Mouse (Mus musculus): ENCODE data around the gene Aak1. TPM values are rescaled to one million over a fixed set of nuclear protein-coding genes. Genes with fewer than 3 reads are reported as not detected.

Gene Aak1
- polyA plus RNA-seq, 1 experiment from 2014 or later = 60.1 TPM

DNA sequence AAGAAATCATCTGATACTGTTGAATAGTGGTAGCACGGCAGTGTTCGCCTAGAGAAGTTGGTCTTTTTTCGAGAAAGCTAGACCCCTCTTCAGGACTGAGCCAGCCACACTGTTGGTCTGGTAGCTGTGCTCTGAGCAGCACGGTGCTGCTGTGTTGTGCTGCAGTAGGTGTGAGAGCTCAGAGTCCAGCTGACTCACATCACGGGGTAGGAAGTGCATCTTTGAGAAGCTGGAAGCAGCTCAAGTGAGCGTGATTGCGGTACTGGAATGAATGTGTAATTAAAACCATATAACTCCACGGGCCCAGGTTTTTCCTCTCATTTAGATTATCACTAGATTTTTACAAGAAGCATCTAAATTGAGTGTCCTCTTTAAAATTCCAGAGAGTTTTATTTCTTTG, 97.8 kb downstream of the Aak1 start:
- POLR2A ChIA-PET = no interaction called here
- in situ Hi-C loops (cut with MboI; ENCODE audit: low pct_unique_long_range_greater_than_20kb) = no loop called here
- no peak for DNase-seq (ENCODE audit: low read depth, low spot score)
- no peak for ATAC-seq
- no peak for TF ChIP-seq CTCF (IDR thresholded peaks at IDR 0.05)
- no peaks in the 10 kb centered on the region for H3K27me3 ChIP-seq
- CTCF ChIA-PET = interaction anchor here (1.0 kb wide), 1 partner anchor 16 kb away, joined by 3 read pairs; no protein-coding TSS in a partner anchor

DNA sequence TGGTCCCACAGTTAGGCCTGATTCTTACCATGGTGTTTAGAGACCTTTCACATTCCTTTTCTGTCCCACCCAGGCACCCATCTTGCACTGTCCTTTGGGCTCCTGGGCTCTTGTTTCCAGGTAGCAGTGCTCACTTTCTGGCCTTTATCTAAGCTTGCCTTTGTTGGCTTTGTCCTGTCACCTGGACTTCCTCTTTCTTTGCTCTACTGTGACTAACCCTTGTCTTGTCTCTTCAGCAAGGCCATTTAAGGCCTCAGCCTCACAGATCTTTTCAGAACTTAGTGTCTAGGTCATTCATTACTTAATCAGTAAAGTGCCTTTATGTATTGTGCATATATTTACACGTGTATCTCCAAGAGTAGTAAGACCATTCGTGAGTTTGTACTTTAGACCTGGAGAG, 99.4 kb downstream of the Aak1 start:
- DNase-seq (ENCODE audit: low read depth, low spot score) (no peak), ATAC-seq (no peak)
- in situ Hi-C loops (cut with MboI; ENCODE audit: low pct_unique_long_range_greater_than_20kb) = no loop called here
- TF ChIP-seq CTCF (IDR thresholded peaks at IDR 0.05) = no peak
- H3K27me3 ChIP-seq = no peaks in the 10 kb centered on the region
- CTCF ChIA-PET = interaction anchor here (1.4 kb wide), 1 partner anchor 68 kb away, joined by 3 read pairs; no protein-coding TSS in a partner anchor
- POLR2A ChIA-PET = interaction anchor here (1.2 kb wide), 1 partner anchor 17 kb away, joined by 4 read pairs; no protein-coding TSS in a partner anchor

DNA sequence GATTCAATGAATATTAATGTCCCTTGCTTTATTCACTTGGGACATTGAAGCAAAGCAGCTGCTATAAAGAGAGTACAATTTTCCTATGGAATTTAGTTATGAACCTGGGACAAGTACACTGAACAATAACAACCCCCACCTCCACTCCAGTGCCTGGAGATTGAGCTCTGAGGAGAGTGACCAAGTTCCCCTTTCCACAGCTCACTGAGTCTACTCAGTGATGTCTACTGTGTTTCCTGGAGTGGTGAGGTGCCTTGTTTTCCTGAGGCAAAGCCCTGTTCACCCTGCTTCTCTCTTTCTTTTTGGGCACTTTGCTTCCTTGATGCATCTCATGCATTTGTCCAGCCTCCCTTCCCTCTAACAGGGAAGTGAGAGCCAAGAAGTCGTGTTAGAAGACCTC, 100.8 kb downstream of the Aak1 start:
- in situ Hi-C loops (cut with MboI; ENCODE audit: low pct_unique_long_range_greater_than_20kb) = no loop called here
- ChIA-PET CTCF (interaction anchor here (0.7 to 1.1 kb wide), 2 partner anchors 13 to 60 kb away, joined by 3 to 6 read pairs; no protein-coding TSS in a partner anchor), POLR2A (interaction anchor here (0.9 kb wide), 1 partner anchor 11 kb away, joined by 5 read pairs; no protein-coding TSS in a partner anchor)
- ATAC-seq (no peak), DNase-seq (ENCODE audit: low read depth, low spot score) (no peak)
- TF ChIP-seq CTCF (IDR thresholded peaks at IDR 0.05) = no peak
- H3K27me3 ChIP-seq = no peaks in the 10 kb centered on the region

DNA sequence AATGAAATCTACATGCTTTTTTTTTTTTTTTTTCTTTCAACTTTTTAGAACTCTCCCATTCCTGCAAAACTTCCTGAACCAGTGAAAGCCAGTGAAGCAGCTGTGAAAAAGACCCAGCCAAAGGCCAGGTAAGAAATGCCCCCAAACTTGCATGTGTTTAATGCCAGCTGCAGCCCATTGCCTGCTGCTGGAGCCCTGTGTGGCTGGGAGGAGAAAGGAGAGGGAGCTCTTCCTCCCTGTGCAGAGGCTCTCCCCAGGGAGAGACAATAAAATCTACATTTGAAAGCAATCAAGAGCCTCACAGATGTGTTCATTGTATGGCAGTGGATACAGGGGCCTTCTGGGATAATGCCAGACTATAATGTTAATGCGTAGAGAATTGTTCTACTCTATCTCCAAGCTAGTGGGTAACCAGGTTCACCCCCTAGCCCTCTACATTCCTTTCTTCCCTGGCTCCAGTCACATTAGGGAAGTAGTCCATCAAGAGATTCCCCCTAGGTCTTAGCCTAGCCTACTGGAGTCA, 101.5 kb downstream of the Aak1 start:
- TF ChIP-seq CTCF (IDR thresholded peaks at IDR 0.05) = no peak
- CTCF ChIA-PET = interaction anchor here (1.0 to 1.1 kb wide), 2 partner anchors 13 to 14 kb away, joined by 3 to 6 read pairs; no protein-coding TSS in a partner anchor
- POLR2A ChIA-PET = interaction anchor here (0.9 kb wide), 1 partner anchor 12 kb away, joined by 5 read pairs; no protein-coding TSS in a partner anchor
- no peak for ATAC-seq
- DNase-seq (ENCODE audit: low read depth, low spot score) = no peak
- in situ Hi-C loops (cut with MboI; ENCODE audit: low pct_unique_long_range_greater_than_20kb) = no loop called here
- no peaks in the 10 kb centered on the region for H3K27me3 ChIP-seq

DNA sequence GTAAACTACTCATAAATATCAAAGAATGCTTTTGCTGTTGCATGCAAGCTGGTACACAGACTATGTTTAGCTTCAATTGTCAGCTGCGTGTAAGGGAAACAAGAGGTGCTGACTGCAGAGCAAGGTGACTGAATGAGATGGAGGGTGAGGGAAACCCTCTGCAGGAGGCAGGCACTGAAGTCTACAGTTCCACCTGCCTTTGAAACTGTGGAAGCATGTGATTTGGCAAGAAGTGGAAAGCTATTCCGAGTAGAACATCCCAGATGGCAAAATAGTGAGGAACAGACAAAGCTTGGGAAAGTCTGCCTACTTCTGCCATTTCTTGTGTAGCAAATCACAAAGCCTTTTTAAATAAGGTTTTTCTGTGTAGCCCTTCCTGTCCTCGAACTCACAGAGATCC, 106.4 kb downstream of the Aak1 start:
- ATAC-seq (no peak), DNase-seq (ENCODE audit: low read depth, low spot score) (no peak)
- in situ Hi-C loops (cut with MboI; ENCODE audit: low pct_unique_long_range_greater_than_20kb) = no loop called here
- no peaks in the 10 kb centered on the region for H3K27me3 ChIP-seq
- CTCF ChIA-PET = interaction anchor here (1.9 kb wide), 1 partner anchor 10 kb away, joined by 5 read pairs; no protein-coding TSS in a partner anchor
- TF ChIP-seq CTCF (IDR thresholded peaks at IDR 0.05) = no peak
- POLR2A ChIA-PET = no interaction called here

DNA sequence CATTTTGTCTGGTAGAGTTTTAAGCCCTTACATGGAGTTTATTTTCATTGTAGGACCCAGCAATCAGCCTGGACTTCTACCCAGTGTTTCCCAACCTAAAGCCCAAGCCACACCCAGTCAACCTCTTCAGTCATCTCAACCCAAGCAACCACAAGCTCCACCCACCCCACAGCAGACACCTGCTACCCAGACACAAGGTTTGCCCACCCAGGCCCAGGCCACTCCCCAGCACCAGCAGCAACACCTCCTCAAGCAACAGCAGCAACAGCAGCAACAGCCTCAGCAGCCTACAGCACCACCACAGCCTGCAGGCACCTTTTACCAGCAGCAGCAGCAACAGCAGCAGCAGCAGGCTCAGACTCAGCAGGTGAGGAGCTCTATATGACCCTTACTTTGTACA, 106.9 kb downstream of the Aak1 start:
- ChIA-PET POLR2A (no interaction called here), CTCF (interaction anchor here (1.9 kb wide), 1 partner anchor 9 kb away, joined by 5 read pairs; no protein-coding TSS in a partner anchor)
- DNase-seq (ENCODE audit: low read depth, low spot score) (no peak), ATAC-seq (no peak)
- in situ Hi-C loops (cut with MboI; ENCODE audit: low pct_unique_long_range_greater_than_20kb) = no loop called here
- TF ChIP-seq CTCF (IDR thresholded peaks at IDR 0.05) = no peak
- no peaks in the 10 kb centered on the region for H3K27me3 ChIP-seq

DNA sequence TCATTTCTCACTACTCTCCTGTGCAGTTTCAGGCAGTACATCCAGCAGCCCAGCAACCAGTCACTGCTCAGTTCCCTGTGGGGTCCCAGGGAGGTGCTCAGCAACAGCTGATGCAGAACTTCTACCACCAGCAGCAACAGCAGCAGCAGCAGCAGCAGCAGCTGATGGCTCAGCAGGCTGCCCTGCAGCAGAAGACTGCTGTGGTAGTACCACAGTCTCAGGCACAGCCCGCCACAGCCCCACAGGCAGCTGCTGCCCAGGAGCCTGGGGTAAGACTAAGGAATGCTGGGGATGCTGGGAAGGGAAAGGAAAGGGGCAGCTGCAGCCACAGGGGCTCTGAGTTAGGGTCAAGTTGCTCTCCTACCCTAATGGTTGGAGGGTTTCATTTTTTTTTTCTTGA, 109.7 kb downstream of the Aak1 start:
- no peak for TF ChIP-seq CTCF (IDR thresholded peaks at IDR 0.05)
- H3K27me3 ChIP-seq = no peaks in the 10 kb centered on the region
- DNase-seq (ENCODE audit: low read depth, low spot score) (no peak), ATAC-seq (no peak)
- in situ Hi-C loops (cut with MboI; ENCODE audit: low pct_unique_long_range_greater_than_20kb) = no loop called here
- POLR2A ChIA-PET = no interaction called here
- CTCF ChIA-PET = no interaction called here

DNA sequence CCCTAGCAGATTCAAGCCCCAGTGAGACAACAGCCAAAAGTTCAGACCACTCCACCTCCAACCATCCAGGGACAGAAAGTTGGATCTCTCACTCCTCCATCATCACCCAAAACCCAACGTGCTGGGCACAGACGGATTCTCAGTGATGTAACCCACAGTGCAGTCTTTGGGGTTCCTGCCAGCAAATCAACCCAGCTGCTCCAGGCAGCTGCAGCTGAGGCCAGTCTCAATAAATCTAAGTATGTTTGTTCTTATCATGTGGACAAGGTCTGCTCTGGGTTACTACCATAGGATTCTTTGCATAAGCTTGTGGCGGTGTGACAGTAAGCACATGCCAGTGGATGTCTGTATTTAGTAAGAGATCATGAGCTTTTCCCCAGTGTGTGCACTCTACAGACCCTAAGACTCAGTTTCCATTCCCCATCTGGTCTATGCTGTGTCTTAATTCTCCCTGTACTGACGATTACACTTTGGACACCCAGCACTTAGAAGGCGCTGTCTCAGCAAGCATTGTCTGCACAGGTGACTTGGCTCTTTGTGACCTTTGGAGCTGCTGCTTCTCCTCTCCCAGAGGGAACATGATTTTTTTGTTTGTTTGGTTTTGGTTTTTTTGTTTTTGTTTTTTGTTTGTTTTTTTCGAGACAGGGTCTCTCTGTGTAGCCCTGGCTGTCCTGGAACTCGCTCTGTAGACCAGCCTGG, 114.8 kb downstream of the Aak1 start:
- ATAC-seq = no peak
- ChIA-PET POLR2A (interaction anchor here (0.5 kb wide), 1 partner anchor 1616 kb away, joined by 3 read pairs; no protein-coding TSS in a partner anchor), CTCF (interaction anchor here (1.9 kb wide), 1 partner anchor 14 kb away, joined by 6 read pairs; no protein-coding TSS in a partner anchor)
- in situ Hi-C loops (cut with MboI; ENCODE audit: low pct_unique_long_range_greater_than_20kb) = no loop called here
- DNase-seq (ENCODE audit: low read depth, low spot score) = no peak
- no peak for TF ChIP-seq CTCF (IDR thresholded peaks at IDR 0.05)
- H3K27me3 ChIP-seq = no peaks in the 10 kb centered on the region

DNA sequence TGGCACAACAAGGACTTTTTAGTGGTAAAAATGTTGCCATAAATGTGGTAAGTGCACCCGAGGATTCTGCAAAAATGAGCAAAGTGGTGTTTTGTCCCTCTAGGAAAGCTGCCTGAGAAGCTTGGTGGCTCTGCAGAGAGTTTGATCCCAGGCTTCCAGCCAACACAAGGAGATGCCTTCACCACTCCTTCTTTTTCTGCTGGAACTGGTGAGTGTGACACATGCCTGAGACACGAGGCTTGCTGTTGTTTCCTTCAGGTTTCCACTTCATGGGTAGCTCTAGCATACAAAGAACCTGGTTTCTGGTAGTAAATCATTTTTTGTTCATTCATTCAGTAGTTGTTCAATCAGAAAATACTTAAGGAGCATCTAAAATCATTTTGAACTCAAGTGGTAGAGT, 117.8 kb downstream of the Aak1 start:
- no peaks in the 10 kb centered on the region for H3K27me3 ChIP-seq
- DNase-seq (ENCODE audit: low read depth, low spot score) (no peak), ATAC-seq (no peak)
- TF ChIP-seq CTCF (IDR thresholded peaks at IDR 0.05) = no peak
- in situ Hi-C loops (cut with MboI; ENCODE audit: low pct_unique_long_range_greater_than_20kb) = no loop called here
- ChIA-PET POLR2A (no interaction called here), CTCF (interaction anchor here (1.0 kb wide), 1 partner anchor 36 kb away, joined by 3 read pairs; no protein-coding TSS in a partner anchor)

DNA sequence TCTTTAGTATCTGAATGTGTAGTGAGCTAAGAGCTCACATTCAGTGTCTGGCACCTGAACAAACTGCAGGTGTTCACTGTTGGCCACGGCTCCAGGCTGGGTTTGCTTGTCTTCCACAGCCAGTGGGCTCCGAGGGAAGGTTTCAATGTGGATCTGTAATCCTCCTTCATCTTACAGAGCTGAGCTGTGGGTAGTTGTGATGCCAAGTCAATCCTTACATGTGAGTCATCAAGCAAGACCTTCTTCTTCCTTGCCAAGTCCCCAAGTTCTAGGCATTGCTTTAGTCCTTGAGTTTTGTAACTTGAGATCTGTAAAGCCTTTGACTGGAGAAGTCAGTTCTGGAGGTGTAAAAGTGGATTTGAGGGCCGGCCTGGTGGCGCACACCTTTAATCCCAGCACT, 124.6 kb downstream of the Aak1 start:
- DNase-seq (ENCODE audit: low read depth, low spot score) (no peak), ATAC-seq (no peak)
- CTCF ChIA-PET = interaction anchor here (3.9 kb wide), 1 partner anchor 13 kb away, joined by 11 read pairs; no protein-coding TSS in a partner anchor
- POLR2A ChIA-PET = no interaction called here
- in situ Hi-C loops (cut with MboI; ENCODE audit: low pct_unique_long_range_greater_than_20kb) = no loop called here
- no peaks in the 10 kb centered on the region for H3K27me3 ChIP-seq
- no peak for TF ChIP-seq CTCF (IDR thresholded peaks at IDR 0.05)

Measured in Patski (cell line).